Mouse (Mus musculus) 416B (cell line): ENCODE results near the gene Vpreb3.

Source experiments
- DNase-seq: peaks from one replicate; pipeline ENCODE4 v3.0.0; 2011; ENCODE audit warnings: low read depth

Vpreb3 gene

DNA sequence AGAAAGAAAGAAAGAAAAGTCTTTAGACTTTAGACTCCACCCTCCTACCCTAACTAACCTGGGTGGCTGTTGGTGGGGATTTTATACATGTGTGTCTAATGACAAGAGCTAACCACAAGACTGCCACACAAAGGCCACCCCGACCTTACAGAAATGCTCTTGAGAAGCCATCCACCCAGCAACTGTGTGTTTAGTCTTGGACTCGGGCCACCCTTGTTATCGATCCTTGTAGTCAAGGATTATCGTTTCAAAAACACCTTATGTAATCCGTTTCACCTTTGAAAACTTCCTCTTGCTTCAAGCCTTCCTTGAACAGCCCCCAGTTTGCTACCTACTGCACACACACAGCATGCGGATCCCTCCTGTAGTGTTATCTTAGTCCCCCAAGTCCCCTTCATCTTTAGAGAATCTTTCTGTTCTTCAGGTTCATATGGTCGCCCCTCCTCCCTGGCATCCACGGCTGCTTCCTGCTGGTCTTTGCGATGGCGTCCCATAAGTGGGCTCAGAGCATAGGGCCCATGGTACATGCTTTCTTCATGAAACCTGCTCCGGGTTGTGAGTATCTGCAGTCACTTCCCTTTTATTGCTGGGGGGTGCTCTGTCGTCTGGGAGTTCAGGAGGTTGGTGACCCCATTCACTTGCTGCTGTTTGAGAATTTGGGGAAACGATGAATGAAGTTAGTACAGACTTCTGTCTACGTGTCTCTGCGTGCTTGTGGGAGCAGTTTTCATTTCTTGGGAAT is at the start of gene Vpreb3:
Vpreb3 (plus strand) TSS at position 322 of the 742 bp plus-strand sequence.
- DNase-seq = no peak

- DNase-seq = no peak
Observed at GRCm38 (mm10) chr10:75893089-75893750, 49.6 kb upstream of the Vpreb3 start, which contains the start of gene Derl3. Gene Derl3, plus strand, starts transcription at chr10:75893413.

GRCm38 (mm10) chr10:75894601-75895000 is 48.3 kb upstream of the Vpreb3 start:
- DNase-seq = no peak

GRCm38 (mm10) chr10:75895730-75896129 is 47.1 kb upstream of the Vpreb3 start:
- no peak for DNase-seq

GRCm38 (mm10) chr10:75896208-75896607 is 46.6 kb upstream of the Vpreb3 start:
- no peak for DNase-seq

DNA sequence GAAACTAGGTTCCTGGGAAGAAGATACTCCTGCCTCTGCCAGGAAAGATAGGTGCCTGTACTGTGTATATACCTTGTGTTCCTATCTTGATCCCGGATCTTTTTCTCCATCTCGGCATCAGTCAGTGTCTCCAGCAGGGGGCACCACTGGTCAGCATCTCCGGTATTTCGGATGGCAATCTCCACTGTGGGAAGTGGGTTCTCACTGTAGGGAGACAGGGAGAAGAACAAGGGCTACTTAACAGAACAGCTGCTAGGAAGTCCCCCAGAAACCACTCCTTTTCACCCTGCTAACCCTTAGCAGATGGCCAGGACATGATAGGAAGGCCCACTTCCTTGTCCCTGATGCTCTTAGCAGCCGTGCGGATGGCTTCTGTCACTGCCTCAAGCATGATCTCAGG is 45.5 kb upstream of the Vpreb3 start:
- no peak for DNase-seq

DNA sequence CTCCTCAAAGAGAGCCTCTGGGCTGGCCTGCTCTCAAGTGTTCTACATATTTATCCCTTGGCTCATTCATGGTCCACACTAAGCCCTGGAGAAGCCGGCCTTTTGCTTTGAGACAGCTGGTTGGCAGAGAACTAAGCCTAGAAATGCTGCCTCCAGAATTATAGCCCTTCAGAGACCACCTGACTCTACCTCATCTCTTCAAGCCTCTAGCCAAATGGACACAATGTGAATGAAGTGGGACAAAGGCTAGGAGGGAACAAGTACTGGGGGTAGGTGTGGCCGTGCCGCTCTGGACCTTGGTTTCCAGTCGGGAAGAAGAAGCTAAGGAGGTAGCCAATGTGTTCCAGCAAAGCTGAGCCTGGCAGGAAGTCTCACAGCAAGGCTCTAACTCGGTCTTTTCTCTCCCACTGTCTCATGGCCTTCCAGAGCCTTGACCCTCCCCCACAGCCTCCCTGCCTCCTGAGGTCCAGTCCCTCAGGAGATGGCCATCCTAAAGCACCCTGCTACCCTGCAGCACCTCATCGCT is 44.8 kb upstream of the Vpreb3 start:
- no peak for DNase-seq

DNA sequence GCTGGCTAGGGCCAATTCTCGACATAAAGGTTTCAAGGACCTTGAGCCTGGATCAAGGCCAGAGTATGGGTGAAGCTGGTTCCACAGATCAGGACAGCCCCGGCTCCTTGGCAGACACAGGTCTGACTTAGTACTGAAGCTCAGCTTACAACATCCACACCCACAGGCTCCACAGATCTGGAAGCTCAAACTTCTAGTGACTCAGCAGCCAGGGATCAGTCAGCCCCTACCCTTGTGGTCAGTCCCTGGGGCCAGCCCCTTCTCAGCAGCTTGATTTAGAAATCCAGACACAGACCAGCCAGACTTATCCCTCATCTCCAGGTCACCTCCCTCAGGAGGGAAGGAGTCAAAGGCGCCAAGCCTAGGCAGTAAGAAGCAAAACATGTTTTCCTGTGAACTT is 44.0 kb upstream of the Vpreb3 start:
- DNase-seq = peak; percentile 46

DNA sequence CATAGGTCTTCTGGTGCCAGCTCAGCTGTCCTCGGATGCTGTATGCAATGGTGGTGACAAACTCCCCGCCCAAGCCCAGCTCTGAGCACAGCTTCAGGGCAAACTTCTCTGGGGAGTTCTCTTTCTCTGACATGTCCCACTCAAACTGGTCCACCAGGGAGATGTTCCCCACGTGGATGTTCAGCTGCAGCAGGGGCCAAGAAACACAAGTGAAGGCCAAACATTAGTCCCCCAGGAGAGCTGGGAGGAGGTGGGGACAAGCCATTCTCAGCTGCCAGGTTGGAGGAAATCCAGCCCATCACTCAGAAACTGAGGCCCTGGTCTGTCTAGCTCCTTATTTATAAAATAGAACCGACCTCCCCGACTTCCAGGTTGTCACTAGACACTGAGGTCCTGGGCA is 38.5 kb upstream of the Vpreb3 start:
- DNase-seq = no peak

- DNase-seq = no peak
Observed at GRCm38 (mm10) chr10:75906882-75907281, 36.0 kb upstream of the Vpreb3 start.

DNA sequence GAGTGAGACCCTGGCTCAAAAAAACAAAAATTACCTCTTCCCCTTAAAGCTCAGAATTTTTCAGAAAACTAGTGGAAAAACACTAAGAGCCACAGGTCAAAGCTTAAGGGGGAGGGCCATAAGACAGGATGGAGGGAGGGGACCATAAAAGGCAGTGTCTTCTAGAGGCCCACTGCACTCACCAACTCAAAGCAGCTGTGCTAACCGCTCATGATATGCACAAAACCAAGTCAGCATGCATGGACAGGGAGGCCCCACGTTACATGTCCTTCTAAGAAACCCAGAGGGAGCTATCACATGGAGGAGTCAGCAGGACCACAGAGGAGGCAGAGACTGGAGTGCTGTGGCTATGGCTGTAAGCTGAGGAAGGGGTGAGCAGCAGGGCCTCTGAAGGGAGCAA is 32.2 kb upstream of the Vpreb3 start:
- no peak for DNase-seq

- no peak for DNase-seq
Observed at GRCm38 (mm10) chr10:75913013-75913589, 29.8 kb upstream of the Vpreb3 start.

DNA sequence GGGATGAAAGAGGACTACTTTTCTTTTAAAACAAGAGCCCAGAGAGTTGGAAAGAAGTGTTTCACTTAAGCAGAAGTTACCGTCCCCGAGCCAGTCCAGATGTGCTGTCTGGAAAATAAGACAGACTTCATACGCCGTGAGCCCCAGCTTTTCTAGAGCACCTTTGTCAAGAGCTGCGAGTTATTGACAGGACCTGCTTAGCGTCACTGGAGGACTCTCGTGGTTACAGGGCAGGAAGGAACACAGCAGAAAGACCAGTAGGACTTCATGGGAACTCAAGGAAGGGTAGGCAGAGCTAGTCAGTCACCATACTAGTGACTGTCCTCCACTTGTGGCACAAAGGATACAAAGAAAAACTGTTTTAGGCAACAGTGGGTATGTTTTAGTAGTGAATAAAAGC is 27.3 kb upstream of the Vpreb3 start:
- no peak for DNase-seq

DNA sequence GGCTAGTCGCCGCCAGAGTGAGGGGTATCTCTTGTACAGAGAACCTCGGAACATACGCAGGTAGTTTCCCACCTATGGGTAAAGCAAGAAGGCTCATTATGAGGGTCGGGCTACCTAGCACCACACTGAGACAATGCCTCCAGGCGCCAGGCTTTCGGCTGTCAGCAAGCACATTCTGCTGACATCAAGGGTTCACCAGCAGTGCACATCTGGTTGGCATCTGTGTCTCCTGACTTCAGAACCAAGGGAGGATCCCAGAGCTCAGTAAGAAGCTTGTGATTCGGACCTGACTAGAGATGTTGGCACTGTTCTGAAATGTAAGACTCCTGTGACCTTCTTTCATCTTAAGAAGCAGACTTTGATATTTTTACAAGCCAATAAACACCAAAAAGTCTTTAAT is 26.0 kb upstream of the Vpreb3 start:
- no peak for DNase-seq

DNA sequence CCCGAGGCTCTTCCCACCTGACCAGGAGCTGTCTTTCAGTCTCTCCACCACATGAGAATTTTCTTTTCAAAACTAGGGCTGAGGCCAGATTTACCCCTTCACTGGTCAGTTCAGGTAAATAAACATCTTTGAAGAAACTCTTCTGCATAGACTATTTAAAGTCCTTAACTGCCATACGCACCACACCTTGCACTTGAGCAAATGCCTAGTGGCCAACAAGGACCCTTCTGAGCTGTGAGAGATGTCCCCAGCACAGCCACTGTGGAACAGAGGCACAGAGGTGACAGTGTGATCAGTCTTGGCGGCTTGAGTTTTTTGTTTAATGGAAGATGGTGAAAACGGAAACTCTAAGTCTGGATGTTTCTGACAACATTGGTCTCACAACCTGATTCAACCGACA is 23.8 kb upstream of the Vpreb3 start:
- DNase-seq = no peak

DNA sequence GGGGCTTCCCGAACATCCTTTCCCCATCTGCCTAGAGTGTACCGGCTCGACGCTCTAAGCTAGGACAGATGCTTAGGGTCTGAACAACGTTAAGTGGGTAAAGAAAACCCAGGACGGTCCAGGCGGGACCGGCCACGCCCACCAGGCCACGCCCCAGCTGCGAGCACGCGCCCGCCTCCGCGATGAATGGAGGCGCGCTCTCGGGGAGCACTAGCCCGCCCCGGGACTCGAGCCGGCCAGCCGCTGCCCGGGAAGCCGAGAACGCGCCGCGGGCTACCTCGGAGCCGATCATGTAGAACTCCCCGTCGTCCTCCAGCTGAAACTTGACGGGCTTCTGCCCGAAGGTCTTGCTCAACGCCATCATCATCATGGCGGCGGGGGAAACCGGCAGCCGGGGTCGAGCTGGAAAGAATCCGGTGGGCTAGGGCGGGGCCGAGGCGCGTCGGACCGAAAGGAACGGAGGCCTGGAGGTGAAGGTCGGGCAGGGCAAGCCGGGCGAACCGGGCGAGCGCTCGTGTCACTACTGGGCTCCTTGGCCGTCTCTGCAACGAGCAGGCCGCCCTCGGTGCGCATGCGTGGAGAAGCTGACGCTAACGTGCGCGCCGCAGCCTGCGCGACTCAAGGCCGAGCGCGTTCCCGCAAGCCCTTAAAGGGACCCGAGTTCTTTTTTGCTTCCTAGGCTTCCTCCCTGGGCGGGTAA is 21.7 kb upstream of the Vpreb3 start, which contains the start of gene Smarcb1:
Smarcb1 (minus strand) TSS at position 592 of the 700 bp plus-strand sequence.
- DNase-seq = peak; percentile 93

- DNase-seq = peak; percentile 36
Observed at GRCm38 (mm10) chr10:75921726-75922560, 20.9 kb upstream of the Vpreb3 start.

GRCm38 (mm10) chr10:75924324-75924723 is 18.5 kb upstream of the Vpreb3 start:
- DNase-seq = peak; percentile 28

DNA sequence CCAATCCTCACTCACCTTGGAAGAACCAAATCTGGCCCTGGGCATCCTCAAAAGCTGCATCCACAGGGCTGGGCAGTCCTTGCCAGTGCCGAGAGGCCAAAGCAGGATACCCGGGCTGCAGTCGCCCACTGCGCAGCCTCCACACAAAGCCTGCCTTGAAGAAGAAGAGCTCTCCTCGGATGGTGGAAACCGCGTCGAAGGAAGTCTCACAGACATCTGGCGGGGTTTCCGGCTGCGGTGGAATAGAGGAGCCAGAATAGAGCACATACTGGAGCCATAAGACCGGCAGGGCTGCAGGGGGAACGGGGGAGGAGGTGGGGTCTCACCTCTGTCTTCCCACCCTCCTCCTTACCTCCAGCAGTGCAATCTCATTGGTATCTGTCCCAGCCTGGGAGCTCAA is 16.5 kb upstream of the Vpreb3 start:
- no peak for DNase-seq

GRCm38 (mm10) chr10:75930304-75930703 is 12.6 kb upstream of the Vpreb3 start:
- no peak for DNase-seq

- DNase-seq = no peak
Observed at GRCm38 (mm10) chr10:75931311-75931710, 11.5 kb upstream of the Vpreb3 start.
